In genomic region chr10:110716887-110717286, GRCm38 (mm10) we compare ENCODE assay signal across 19 mouse cellular contexts. TPM values are rescaled to one million over a fixed set of nuclear protein-coding genes. Genes with fewer than 3 reads are reported as not detected.
DNase-seq lines count a peak whose midpoint lies in the region; ATAC-seq and TF ChIP-seq lines count a peak whose summit lies in the region.
"Had no signal": no experiment of that assay in that cellular context is flagged by ENCODE, and none has a peak within 500 bp of the region (broad histone marks: within the 10 kb centered on the region; RNA-seq: fewer than 3 reads in every experiment).

No protein-coding gene starts in this region.

- no peak for TF ChIP-seq POLR2A in olfactory bulb, adult 2 months (IDR thresholded peaks at IDR 0.05; ENCODE audit: insufficient read depth, low read depth, low read length)

- DNase-seq in forebrain, embryonic 14.5 days (ENCODE audit: low spot score) = peak; percentile 5
- DNase-seq in forebrain, embryonic 10.5 days (ENCODE audit: extremely low spot score, low spot score) = no peak
- peak; percentile 11 for DNase-seq in lung, postnatal 25 days (ENCODE audit: low spot score)
- DNase-seq in lung, postnatal 10 days = no peak
- peak; percentile 15 for DNase-seq in testis, postnatal 14 days (ENCODE audit: low spot score)
- DNase-seq in testis, postnatal 10 days (ENCODE audit: low spot score) = no peak
- no peak for DNase-seq in adrenal gland, postnatal 25 days
- DNase-seq: adrenal gland, postnatal 14 days; cerebellum, adult 2 months; cerebellum, postnatal 10 days; gastrocnemius, postnatal 14 days; heart, adult 2 months; heart, postnatal 36 days had no signal

- ATAC-seq in forebrain, embryonic 14.5 days = peak; percentile 46; the same call in 1 of the 2 replicates
- ATAC-seq: activated CD4-positive, CD25-positive, alpha-beta regulatory T cell, adult 4 months; forebrain, embryonic 15.5 days; Patski had no signal

- no peaks in the 10 kb centered on the region for H3K4me1 ChIP-seq in forebrain, embryonic 14.5 days (ENCODE audit: control insufficient read depth, insufficient read depth, low read length)
- 0 out of 2 replicates have a peak, but pooled peaks cover 4% of the 10 kb centered on the region for H3K4me1 ChIP-seq in forebrain, embryonic 10.5 days
- peaks cover 2% of the 10 kb centered on the region; the same call in 1 of the 2 replicates for H3K4me1 ChIP-seq in olfactory bulb, adult 2 months (ENCODE audit: control insufficient read depth, insufficient read depth, low read length)
- H3K4me1 ChIP-seq: forebrain, embryonic 15.5 days; heart, embryonic 12.5 days; hindbrain, embryonic 15.5 days had no signal

- no peaks in the 10 kb centered on the region for H3K27me3 ChIP-seq in forebrain, embryonic 14.5 days (replicated peaks; ENCODE audit: control insufficient read depth, insufficient read depth, low read length)
- no peaks in the 10 kb centered on the region for H3K27me3 ChIP-seq in forebrain, embryonic 10.5 days (ENCODE audit: poor library complexity, severe bottlenecking)
- H3K27me3 ChIP-seq: forebrain, embryonic 15.5 days; heart, embryonic 12.5 days; hindbrain, embryonic 15.5 days had no signal

- no peak for TF ChIP-seq CTCF in olfactory bulb, adult 2 months (IDR thresholded peaks at IDR 0.05; ENCODE audit: insufficient read depth, low read depth, low read length)

- H3K27ac ChIP-seq in forebrain, embryonic 14.5 days (ENCODE audit: low read depth, low read length) = no peak overlapping the region
- no peak overlapping the region for H3K27ac ChIP-seq in forebrain, embryonic 10.5 days
- H3K27ac ChIP-seq in olfactory bulb, adult 2 months (ENCODE audit: insufficient read depth, low read depth, low read length) = peak overlapping the region; percentile 20; the same call in 1 of the 2 replicates
- H3K27ac ChIP-seq: forebrain, embryonic 15.5 days; heart, adult 2 months; hindbrain, embryonic 15.5 days had no signal

- no peak overlapping the region for H3K4me3 ChIP-seq in forebrain, embryonic 14.5 days (ENCODE audit: low read depth, low read length)
- no peak overlapping the region for H3K4me3 ChIP-seq in forebrain, embryonic 10.5 days
- H3K4me3 ChIP-seq in olfactory bulb, adult 2 months (ENCODE audit: insufficient read depth, low read depth, low read length) = no peak overlapping the region
- H3K4me3 ChIP-seq: forebrain, embryonic 15.5 days; heart, adult 2 months; heart, embryonic 12.5 days; hindbrain, embryonic 15.5 days had no signal

- H3K9ac ChIP-seq in forebrain, embryonic 14.5 days (ENCODE audit: low read length) = no peak overlapping the region
- H3K9ac ChIP-seq: forebrain, embryonic 15.5 days; heart, embryonic 12.5 days; hindbrain, embryonic 15.5 days had no signal

- WGBS in forebrain, embryonic 14.5 days = 37% methylated on average over 10 of the region's 10 CpGs
- 68% methylated on average over 10 of the region's 10 CpGs for WGBS in forebrain, embryonic 10.5 days
- WGBS in olfactory bulb, adult 2 months = 40% methylated on average over 10 of the region's 10 CpGs

- no peaks in the 10 kb centered on the region for H3K9me3 ChIP-seq in forebrain, embryonic 14.5 days (replicated peaks; ENCODE audit: control insufficient read depth, low read length)
- H3K9me3 ChIP-seq in forebrain, embryonic 10.5 days = no peaks in the 10 kb centered on the region
- H3K9me3 ChIP-seq: forebrain, embryonic 15.5 days; heart, embryonic 12.5 days; hindbrain, embryonic 15.5 days had no signal

- no peak overlapping the region for H3K4me2 ChIP-seq in forebrain, embryonic 14.5 days (ENCODE audit: low read length)
- H3K4me2 ChIP-seq: forebrain, embryonic 15.5 days; heart, embryonic 12.5 days; hindbrain, embryonic 15.5 days had no signal

- H3K36me3 ChIP-seq in forebrain, embryonic 14.5 days (ENCODE audit: control insufficient read depth, insufficient read depth, low read length) = no peaks in the 10 kb centered on the region
- H3K36me3 ChIP-seq in forebrain, embryonic 10.5 days (replicated peaks) = no peaks in the 10 kb centered on the region
- H3K36me3 ChIP-seq: forebrain, embryonic 15.5 days; heart, embryonic 12.5 days; hindbrain, embryonic 15.5 days had no signal

RNA-seq across cellular contexts. Expression of gene E2f7, which starts 28.4 kb away (rescaled TPM):
- polyA plus RNA-seq in forebrain, embryonic 14.5 days (2014; fragmentation: Nextera tagmentation; extraction: Ambion mirVana) = 8.3 and 9.1 TPM in 2 replicates
- polyA plus RNA-seq in forebrain, embryonic 10.5 days (2016; fragmentation: Nextera tagmentation; extraction: Ambion mirVana) = 43.8 and 45.2 TPM in 2 replicates
- polyA plus RNA-seq in olfactory bulb, adult 2 months (2012; ENCODE audit: insufficient read depth, insufficient read length, low replicate concordance, missing spikeins) = not detected in 2 replicates
- total RNA-seq in adrenal gland, postnatal 25 days (2021) = 2.8 and 2.9 TPM in 2 replicates

Comparison
In these comparisons a context has a peak if more than half of its experiments do, and no peak if none do; other contexts are left out.
1. DNase-seq: peak in forebrain, embryonic 14.5 days (single experiment), lung, postnatal 25 days (single experiment) and testis, postnatal 14 days (single experiment); none in forebrain, embryonic 10.5 days (single experiment), lung, postnatal 10 days (single experiment), testis, postnatal 10 days (single experiment) and adrenal gland, postnatal 25 days (single experiment).